Mouse (Mus musculus) forebrain, postnatal 0 days (tissue): Measurements from ENCODE around the gene Ugt1a8. TPM values are rescaled to one million over a fixed set of nuclear protein-coding genes. Genes with fewer than 3 reads are reported as not detected.
"Not testable (repeated sequence)": the region's sequence is repeated elsewhere in the genome, so short reads cannot be mapped to it uniquely, and the experiment has no call there.

Source experiments
- ATAC-seq: fragments of 200-750 bp; cut with Nextera tagmentation; 2 replicates; pipeline ENCODE4 v1.8.0; 2017; ENCODE audit warnings: mild to moderate bottlenecking, moderate library complexity
- DNase-seq: peaks from one replicate; pipeline ENCODE4 v3.0.0-alpha.2; 2015
- H3K27ac ChIP-seq: fragments of 300-500 bp; sonication (generic); 2 replicates; pipeline ENCODE4 v1.5.1; 2014; ENCODE audit warnings: low read depth, mild to moderate bottlenecking, antibody characterized with exemption, low read length, moderate library complexity, mixed read lengths
- H3K27me3 ChIP-seq: fragments of 300-500 bp; sonication (generic); 2 replicates; pipeline ENCODE4 v1.6.1; 2014; ENCODE audit warnings: mild to moderate bottlenecking, low read length, mixed read lengths; ENCODE audit not compliant: insufficient read depth
- H3K36me3 ChIP-seq: fragments of 300-500 bp; sonication (generic); 2 replicates; pipeline ENCODE4 v1.6.1; 2014; ENCODE audit warnings: mild to moderate bottlenecking, moderate library complexity; ENCODE audit not compliant: insufficient read depth
- H3K4me1 ChIP-seq: fragments of 300-500 bp; sonication (generic); 2 replicates; pipeline ENCODE4 v1.6.1; 2014; ENCODE audit warnings: antibody characterized with exemption; ENCODE audit not compliant: insufficient read depth
- H3K4me2 ChIP-seq: fragments of 300-500 bp; sonication (generic); 2 replicates; pipeline ENCODE4 v1.6.1; 2014; ENCODE audit warnings: low read depth, mild to moderate bottlenecking, moderate library complexity
- H3K4me3 ChIP-seq: fragments of 300-500 bp; sonication (generic); 2 replicates; pipeline ENCODE4 v1.5.1; 2014; ENCODE audit warnings: low read depth, low read length, mixed read lengths
- H3K9ac ChIP-seq: fragments of 300-500 bp; sonication (generic); 2 replicates; pipeline ENCODE4 v1.6.1; 2014; ENCODE audit warnings: mild to moderate bottlenecking
- H3K9me3 ChIP-seq: fragments of 300-500 bp; sonication (generic); 2 replicates; pipeline ENCODE4 v1.6.1; 2016; ENCODE audit warnings: low read length
- CTCF ChIP-seq: sonication (generic); IDR thresholded peaks from 2 replicates; pipeline ENCODE4 v1.5.1; 2016; ENCODE audit warnings: antibody characterized with exemption, control low read depth, low read depth
- WGBS: fragments of 180-500 bp; shearing (Covaris S2); extraction: QIAGEN DNeasy Blood & Tissue Kit; methylation state at CpG from one replicate; pipeline ENCODE4 v1.1.7; 2014; 5-methylcytosine and 5-hydroxymethylcytosine counted together
- polyA plus RNA-seq: library from polyadenylated mRNA; unstranded; fragments of >200 nt; fragmentation: Nextera tagmentation; extraction: Ambion mirVana; gene quantifications from 2 replicates; pipeline ENCODE4 v1.2.1, GENCODE M21; 2015
- total RNA-seq: library from RNA; depleted of rRNA; stranded (reverse); fragments of >200 nt; gene quantifications from 2 replicates; pipeline ENCODE4 v1.2.3, GENCODE M21; 2014

The Ugt1a8 gene
- total and polyA plus RNA-seq, 2 experiments from 2014 or later = not detected

DNA sequence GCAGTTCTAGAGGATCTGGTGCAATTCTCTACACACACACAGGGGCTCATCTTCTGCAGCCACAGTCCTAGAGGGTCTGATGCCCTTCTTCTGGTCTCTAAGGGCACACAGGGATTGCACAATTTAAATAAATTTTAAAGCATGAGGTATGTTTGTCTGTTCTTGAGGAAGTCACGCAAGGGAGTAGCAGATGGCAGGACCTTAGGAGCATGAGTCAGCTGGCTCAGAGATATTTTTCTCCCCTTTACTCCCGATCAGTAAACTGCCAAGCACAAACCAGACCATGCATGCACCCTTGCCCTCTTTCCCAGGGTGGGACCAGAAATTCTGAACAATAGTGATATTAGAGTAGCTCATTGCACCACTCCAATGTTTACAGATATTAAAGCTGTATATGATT, 70.8 kb downstream of the Ugt1a8 start:
- Histone ChIP-seq H3K4me1 (no peaks in the 10 kb centered on the region), H3K27ac (no peak overlapping the region), H3K9me3 (no peaks in the 10 kb centered on the region), H3K36me3 (no peaks in the 10 kb centered on the region), H3K27me3 (no peaks in the 10 kb centered on the region), H3K9ac (no peak overlapping the region), H3K4me3 (no peak overlapping the region), H3K4me2 (no peak overlapping the region)
- WGBS = 87% methylated on average over 2 of the region's 2 CpGs
- ATAC-seq (no peak), DNase-seq (no peak)
- TF ChIP-seq CTCF = no peak

DNA sequence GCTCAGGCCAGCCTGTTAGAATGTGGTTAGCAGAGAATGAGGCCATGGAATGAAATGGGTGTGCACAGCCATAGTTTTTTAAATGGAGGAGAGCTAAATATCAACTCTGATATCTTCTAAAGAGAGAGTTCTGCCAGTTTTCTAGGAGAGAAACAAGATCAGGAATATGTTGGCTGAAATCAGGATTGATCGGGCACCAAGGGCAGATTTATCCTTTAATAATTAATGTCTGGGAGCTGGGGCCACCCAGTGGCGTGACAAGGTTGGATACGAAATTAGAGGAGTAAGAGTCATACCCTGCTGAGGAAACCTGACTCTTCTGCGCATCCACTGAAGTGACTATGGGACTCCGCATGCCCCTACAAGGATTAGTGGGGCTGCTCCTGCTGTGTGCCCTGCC, 78.1 kb downstream of the Ugt1a8 start, which contains the start of gene Ugt1a5:
Gene Ugt1a5 (plus strand): TSS at position 302 of the 400 bp plus-strand sequence.
- H3K4me1 ChIP-seq = no peaks in the 10 kb centered on the region
- H3K36me3 ChIP-seq = no peaks in the 10 kb centered on the region
- H3K9ac ChIP-seq = no peak within 1 kb of the TSS
- H3K4me3 ChIP-seq = no peak within 1 kb of the TSS
- TF ChIP-seq CTCF = no peak
- H3K27me3 ChIP-seq = no peaks in the 10 kb centered on the region
- H3K27ac ChIP-seq = no peak within 1 kb of the TSS
- no peak within 1 kb of the TSS for H3K4me2 ChIP-seq
- no peak for ATAC-seq
- 82% methylated on average over 5 of the region's 5 CpGs for WGBS
- no peak for DNase-seq
- no peaks in the 10 kb centered on the region for H3K9me3 ChIP-seq

- 92% methylated on average over 5 of the region's 7 CpGs for WGBS
- H3K4me1 ChIP-seq, DNase-seq, H3K27me3 ChIP-seq, ATAC-seq, H3K9me3 ChIP-seq, H3K4me3 ChIP-seq, H3K9ac ChIP-seq, H3K4me2 ChIP-seq, H3K27ac ChIP-seq, H3K36me3 ChIP-seq: not testable (repeated sequence)
Measured at GRCm38 (mm10) chr1:88172190-88172589, 84.6 kb downstream of the Ugt1a8 start.

- H3K9me3 ChIP-seq = peaks cover 10% of the 10 kb centered on the region
Measured at GRCm38 (mm10) chr1:88179657-88180056, 92.0 kb downstream of the Ugt1a8 start.

DNA sequence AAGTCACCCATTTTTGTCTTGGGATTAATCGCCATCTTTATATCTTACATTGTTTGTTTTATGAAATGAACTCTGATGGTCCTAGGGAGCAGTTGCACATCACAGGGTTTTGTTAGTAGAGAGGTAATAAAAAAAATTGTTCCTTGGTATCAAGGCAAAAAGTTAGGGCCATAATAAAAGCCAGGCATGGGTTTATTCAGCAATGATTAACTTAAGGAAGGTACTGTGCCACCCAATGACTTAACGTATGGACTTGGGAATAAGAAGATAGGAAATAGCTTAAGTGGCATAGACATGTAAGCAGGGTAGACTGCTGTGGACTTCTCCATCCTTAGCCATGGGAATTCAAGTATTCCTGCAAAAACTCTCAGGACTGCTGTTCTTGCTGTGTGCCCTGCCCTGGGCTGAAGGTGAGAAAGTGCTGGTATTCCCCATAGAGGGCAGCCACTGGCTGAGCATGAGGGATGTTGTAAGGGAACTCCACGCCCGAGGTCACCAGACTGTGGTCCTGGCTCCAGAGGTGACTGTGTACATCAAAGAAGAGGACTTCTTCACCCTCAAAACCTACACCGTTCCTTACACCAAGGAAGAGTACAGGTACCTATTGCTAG, 98.8 kb downstream of the Ugt1a8 start:
- H3K27me3 ChIP-seq = no peaks in the 10 kb centered on the region
- no peak overlapping the region for H3K9ac ChIP-seq
- ATAC-seq = no peak
- 91% methylated on average over 5 of the region's 5 CpGs for WGBS
- no peak for DNase-seq
- H3K4me2 ChIP-seq = no peak overlapping the region
- no peaks in the 10 kb centered on the region for H3K4me1 ChIP-seq
- no peaks in the 10 kb centered on the region for H3K36me3 ChIP-seq
- no peak overlapping the region for H3K27ac ChIP-seq
- no peak overlapping the region for H3K4me3 ChIP-seq
- H3K9me3 ChIP-seq = no peaks in the 10 kb centered on the region
- no peak for TF ChIP-seq CTCF

More at GRCm38 (mm10) chr1:88179657-88180056, 92.0 kb downstream of the Ugt1a8 start:
- DNase-seq (no peak), ATAC-seq (no peak)
- H3K27me3 ChIP-seq = no peaks in the 10 kb centered on the region
- H3K4me2 ChIP-seq = no peak overlapping the region
- no peaks in the 10 kb centered on the region for H3K36me3 ChIP-seq
- no peak for TF ChIP-seq CTCF
- no peak overlapping the region for H3K4me3 ChIP-seq
- no peak overlapping the region for H3K9ac ChIP-seq
- WGBS = 95% methylated on average over 1 of the region's 1 CpGs
- no peaks in the 10 kb centered on the region for H3K4me1 ChIP-seq
- H3K27ac ChIP-seq = no peak overlapping the region

- H3K27me3 ChIP-seq = no peaks in the 10 kb centered on the region
- no peak overlapping the region for H3K9ac ChIP-seq
- no peak overlapping the region for H3K4me2 ChIP-seq
- TF ChIP-seq CTCF = no peak
- DNase-seq (no peak), ATAC-seq (no peak)
- H3K4me3 ChIP-seq = no peak overlapping the region
- no peaks in the 10 kb centered on the region for H3K36me3 ChIP-seq
- WGBS = 75% methylated on average over 3 of the region's 3 CpGs
- no peaks in the 10 kb centered on the region for H3K9me3 ChIP-seq
- no peaks in the 10 kb centered on the region for H3K4me1 ChIP-seq
- no peak overlapping the region for H3K27ac ChIP-seq
Measured at GRCm38 (mm10) chr1:88192136-88192535, 104.5 kb downstream of the Ugt1a8 start.

- H3K9me3 ChIP-seq = no peaks in the 10 kb centered on the region
- 83% methylated on average over 1 of the region's 1 CpGs for WGBS
- no peaks in the 10 kb centered on the region for H3K4me1 ChIP-seq
- H3K4me2 ChIP-seq = no peak overlapping the region
- no peaks in the 10 kb centered on the region for H3K27me3 ChIP-seq
- TF ChIP-seq CTCF = no peak
- DNase-seq = no peak
- no peak overlapping the region for H3K4me3 ChIP-seq
- H3K9ac ChIP-seq = no peak overlapping the region
- H3K27ac ChIP-seq = no peak overlapping the region
- H3K36me3 ChIP-seq = no peaks in the 10 kb centered on the region
- ATAC-seq = no peak
Measured at GRCm38 (mm10) chr1:88195687-88196086, 108.1 kb downstream of the Ugt1a8 start.
